In genomic region chr10:105899225-105899624, GRCm38 (mm10) we compare ENCODE assay signal across 29 mouse cellular contexts.
"Had no signal": no experiment of that assay in that cellular context is flagged by ENCODE, and none has a peak within 500 bp of the region (broad histone marks: within the 10 kb centered on the region; RNA-seq: fewer than 3 reads in every experiment).

No protein-coding gene starts in this region.

- H3K9me3 ChIP-seq: limb, embryonic 10.5 days; limb, embryonic 12.5 days; limb, embryonic 13.5 days; limb, embryonic 15.5 days; liver, embryonic 12.5 days; liver, embryonic 13.5 days; liver, embryonic 15.5 days; lung, embryonic 15.5 days; midbrain, embryonic 12.5 days; midbrain, embryonic 13.5 days; neural tube, embryonic 12.5 days; neural tube, embryonic 13.5 days had no signal

- H3K4me3 ChIP-seq: left cerebral cortex, adult 2 months; limb, embryonic 10.5 days; limb, embryonic 12.5 days; limb, embryonic 13.5 days; limb, embryonic 15.5 days; liver, embryonic 12.5 days; liver, embryonic 13.5 days; liver, embryonic 15.5 days; lung, embryonic 15.5 days; megakaryocyte, embryonic 14.5 days; midbrain, embryonic 12.5 days; midbrain, embryonic 13.5 days; myocyte; neural tube, embryonic 12.5 days; neural tube, embryonic 13.5 days had no signal

- H3K4me2 ChIP-seq: limb, embryonic 12.5 days; limb, embryonic 13.5 days; limb, embryonic 15.5 days; liver, embryonic 11.5 days; liver, embryonic 12.5 days; liver, embryonic 13.5 days; liver, embryonic 15.5 days; lung, embryonic 14.5 days; lung, embryonic 15.5 days; midbrain, embryonic 12.5 days; midbrain, embryonic 13.5 days; neural tube, embryonic 12.5 days; neural tube, embryonic 13.5 days had no signal

- DNase-seq: left cerebral cortex, postnatal 4 days; liver; liver, embryonic 13.5 days; liver, postnatal 0 days; lung, adult 18-20 months; lung, adult 2 months; lung, embryonic 14.5 days; lung, postnatal 10 days; lung, postnatal 14 days; lung, postnatal 36 days; lung, postnatal 4 days had no signal

- H3K4me1 ChIP-seq: limb, embryonic 10.5 days; limb, embryonic 12.5 days; limb, embryonic 13.5 days; limb, embryonic 15.5 days; liver, embryonic 12.5 days; liver, embryonic 13.5 days; liver, embryonic 15.5 days; lung, embryonic 15.5 days; megakaryocyte, embryonic 14.5 days; midbrain, embryonic 12.5 days; midbrain, embryonic 13.5 days; neural tube, embryonic 12.5 days; neural tube, embryonic 13.5 days had no signal

- H3K36me3 ChIP-seq: limb, embryonic 10.5 days; limb, embryonic 12.5 days; limb, embryonic 13.5 days; limb, embryonic 15.5 days; liver, embryonic 12.5 days; liver, embryonic 13.5 days; liver, embryonic 15.5 days; lung, embryonic 15.5 days; midbrain, embryonic 12.5 days; midbrain, embryonic 13.5 days; neural tube, embryonic 12.5 days; neural tube, embryonic 13.5 days had no signal

- H3K27ac ChIP-seq: left cerebral cortex, adult 2 months; limb, embryonic 10.5 days; limb, embryonic 12.5 days; limb, embryonic 13.5 days; limb, embryonic 15.5 days; liver, embryonic 12.5 days; liver, embryonic 13.5 days; liver, embryonic 14.5 days; liver, embryonic 15.5 days; lung, embryonic 15.5 days; macrophage; midbrain, embryonic 12.5 days; midbrain, embryonic 13.5 days; neural tube, embryonic 12.5 days; neural tube, embryonic 13.5 days had no signal

- H3K27me3 ChIP-seq: limb, embryonic 12.5 days; limb, embryonic 13.5 days; limb, embryonic 15.5 days; liver, embryonic 12.5 days; liver, embryonic 13.5 days; liver, embryonic 15.5 days; lung, embryonic 15.5 days; megakaryocyte, embryonic 14.5 days; midbrain, embryonic 12.5 days; midbrain, embryonic 13.5 days; neural tube, embryonic 12.5 days; neural tube, embryonic 13.5 days had no signal

- ATAC-seq: liver, embryonic 12.5 days; liver, postnatal 0 days; lung, postnatal 0 days had no signal

- H3K9ac ChIP-seq: limb, embryonic 12.5 days; limb, embryonic 13.5 days; limb, embryonic 15.5 days; liver, embryonic 12.5 days; liver, embryonic 13.5 days; liver, embryonic 14.5 days; liver, embryonic 15.5 days; liver, postnatal 0 days; lung, embryonic 14.5 days; lung, embryonic 15.5 days; midbrain, embryonic 12.5 days; midbrain, embryonic 13.5 days; neural tube, embryonic 12.5 days; neural tube, embryonic 13.5 days had no signal
